Mouse (Mus musculus): ENCODE results near the gene Ahcyl1. TPM values are rescaled to one million over a fixed set of nuclear protein-coding genes. Genes with fewer than 3 reads are reported as not detected.

The Ahcyl1 gene
- 79.2 and 81.5 TPM in 2 replicates for polyA plus RNA-seq (2015; fragmentation: Nextera tagmentation; extraction: Ambion mirVana)

DNA sequence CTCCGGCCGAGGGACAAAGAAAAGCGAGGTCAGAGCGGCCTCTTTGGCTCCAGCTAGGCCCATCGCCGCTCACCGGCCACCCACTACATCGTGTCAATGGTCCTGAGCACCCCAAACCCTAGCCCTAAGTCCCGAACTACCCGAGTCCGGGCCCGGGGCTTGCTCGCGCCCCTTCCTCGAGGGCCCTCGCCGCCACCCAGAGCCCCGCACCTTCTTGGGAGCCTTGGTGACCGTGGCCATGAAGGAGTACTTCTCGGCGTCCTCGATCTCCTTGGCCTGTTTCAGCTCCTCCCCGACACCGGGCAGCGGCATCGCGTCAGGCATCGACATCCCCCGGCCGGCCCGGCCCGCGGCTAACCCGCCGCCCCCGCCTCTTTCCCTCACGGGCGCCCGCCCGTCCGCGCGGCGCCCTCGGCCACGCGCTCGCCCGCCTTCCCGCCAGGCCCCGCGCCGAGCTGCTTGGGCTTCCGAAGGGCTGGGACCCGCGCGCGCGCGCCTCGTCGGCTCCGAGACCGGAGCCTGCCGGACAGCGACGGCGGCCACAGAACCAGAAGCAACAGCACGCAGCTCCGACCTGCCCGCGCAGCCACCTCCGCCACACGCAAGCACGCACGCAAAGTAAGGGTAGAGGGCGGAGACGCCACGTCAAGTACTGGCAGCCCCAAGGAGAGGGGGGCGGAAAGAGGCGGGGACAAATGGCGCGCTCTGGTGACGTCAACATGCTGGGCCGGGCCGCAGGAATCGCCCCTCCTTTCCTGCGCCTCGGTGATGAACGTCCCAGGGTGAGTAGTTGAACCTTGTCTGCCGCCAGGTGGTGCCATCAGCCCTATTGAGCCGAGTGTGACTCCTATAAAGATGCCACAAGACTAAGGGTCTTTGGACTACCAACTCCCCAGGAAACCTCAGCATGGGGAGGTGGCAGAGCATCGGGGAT lies at the start of gene Ahcyl1:
Ahcyl1 (minus strand) TSS at position 613 of the 934 bp plus-strand sequence.
- Histone ChIP-seq H3K4me3 (replicated peaks; ENCODE audit: low read depth, low read length) (peak within 1 kb of the TSS; percentile 86), H3K4me2 (ENCODE audit: low read length) (peak within 1 kb of the TSS; percentile 88), H3K9me3 (replicated peaks; ENCODE audit: low read length) (no peaks in the 10 kb centered on the region), H3K4me1 (replicated peaks; ENCODE audit: insufficient read depth, low read length) (peaks cover 13% of the 10 kb centered on the region), H3K36me3 (ENCODE audit: insufficient read depth, low read length) (no peaks in the 10 kb centered on the region), H3K27ac (peak within 1 kb of the TSS; percentile 96), H3K9ac (ENCODE audit: low read depth, low read length) (peak within 1 kb of the TSS; percentile 95), H3K27me3 (ENCODE audit: insufficient read depth, low read length) (no peaks in the 10 kb centered on the region)
- TF ChIP-seq CTCF (IDR thresholded peaks at IDR 0.05; ENCODE audit: low read depth), result peak; percentile 98
- ATAC-seq (replicated peaks; ENCODE audit: low FRiP score, low read depth) (peak; percentile 99), DNase-seq (ENCODE audit: low spot score) (peak; percentile 99)
- 1% methylated on average over 89 of the region's 93 CpGs for WGBS

- 65% methylated on average over 3 of the region's 3 CpGs for WGBS
- ATAC-seq (replicated peaks; ENCODE audit: low FRiP score, low read depth) (no peak), DNase-seq (ENCODE audit: low spot score) (no peak)
- Histone ChIP-seq H3K36me3 (ENCODE audit: insufficient read depth, low read length) (peaks cover 14% of the 10 kb centered on the region; the same call in 1 of the 2 replicates), H3K27me3 (ENCODE audit: insufficient read depth, low read length) (no peaks in the 10 kb centered on the region), H3K4me1 (replicated peaks; ENCODE audit: insufficient read depth, low read length) (peaks cover 28% of the 10 kb centered on the region), H3K9me3 (replicated peaks; ENCODE audit: low read length) (no peaks in the 10 kb centered on the region), H3K27ac (no peak overlapping the region), H3K4me3 (replicated peaks; ENCODE audit: low read depth, low read length) (no peak overlapping the region), H3K4me2 (ENCODE audit: low read length) (no peak overlapping the region), H3K9ac (ENCODE audit: low read depth, low read length) (no peak overlapping the region)
- TF ChIP-seq CTCF (IDR thresholded peaks at IDR 0.05; ENCODE audit: low read depth), result no peak
Observed at GRCm38 (mm10) chr3:107746026-107746425, 49.7 kb upstream of the Ahcyl1 start.

DNA sequence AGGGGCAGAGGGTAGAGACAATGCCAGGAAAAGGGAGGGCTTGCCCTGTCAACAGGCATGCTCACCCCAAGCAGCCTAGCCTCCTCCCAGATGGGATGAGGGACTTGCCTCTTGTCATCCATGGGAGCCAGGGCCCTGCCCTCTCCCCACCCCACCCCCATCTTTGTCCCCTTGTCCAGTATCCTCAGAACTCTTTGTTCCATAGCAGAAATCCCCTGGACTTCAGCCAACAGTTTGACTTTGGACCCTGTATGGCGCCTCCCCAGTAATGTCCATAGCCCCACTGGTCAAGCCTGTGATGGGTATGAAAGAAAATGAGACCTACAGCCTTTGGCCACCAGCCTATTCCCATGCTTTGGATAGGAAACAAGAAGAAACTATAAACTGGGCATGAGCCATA lies 47.3 kb upstream of the Ahcyl1 start:
- Histone ChIP-seq H3K9ac (ENCODE audit: low read depth, low read length) (no peak overlapping the region), H3K4me1 (replicated peaks; ENCODE audit: insufficient read depth, low read length) (peaks cover 41% of the 10 kb centered on the region), H3K4me3 (replicated peaks; ENCODE audit: low read depth, low read length) (no peak overlapping the region), H3K27ac (no peak overlapping the region), H3K27me3 (ENCODE audit: insufficient read depth, low read length) (no peaks in the 10 kb centered on the region), H3K4me2 (ENCODE audit: low read length) (no peak overlapping the region), H3K9me3 (replicated peaks; ENCODE audit: low read length) (no peaks in the 10 kb centered on the region), H3K36me3 (ENCODE audit: insufficient read depth, low read length) (0 out of 2 replicates have a peak, but pooled peaks cover 3% of the 10 kb centered on the region)
- no peak for DNase-seq (ENCODE audit: low spot score)
- whole genome bisulfite sequencing, result 71% methylated on average over 1 of the region's 1 CpGs
- ATAC-seq (replicated peaks; ENCODE audit: low FRiP score, low read depth), result no peak
- no peak for TF ChIP-seq CTCF (IDR thresholded peaks at IDR 0.05; ENCODE audit: low read depth)

GRCm38 (mm10) chr3:107743107-107743506 lies 46.7 kb upstream of the Ahcyl1 start:
- TF ChIP-seq CTCF (IDR thresholded peaks at IDR 0.05; ENCODE audit: low read depth), result no peak
- peaks cover 41% of the 10 kb centered on the region for H3K4me1 ChIP-seq (replicated peaks; ENCODE audit: insufficient read depth, low read length)
- no peak overlapping the region for H3K9ac ChIP-seq (ENCODE audit: low read depth, low read length)
- H3K4me3 ChIP-seq (replicated peaks; ENCODE audit: low read depth, low read length), result no peak overlapping the region
- ATAC-seq (replicated peaks; ENCODE audit: low FRiP score, low read depth) (no peak; the same call in 1 of the 2 replicates), DNase-seq (ENCODE audit: low spot score) (peak; percentile 65)
- H3K27ac ChIP-seq, result no peak overlapping the region
- H3K36me3 ChIP-seq (ENCODE audit: insufficient read depth, low read length), result 0 out of 2 replicates have a peak, but pooled peaks cover 3% of the 10 kb centered on the region
- no peaks in the 10 kb centered on the region for H3K9me3 ChIP-seq (replicated peaks; ENCODE audit: low read length)
- WGBS, result 32% methylated on average over 3 of the region's 3 CpGs
- no peaks in the 10 kb centered on the region for H3K27me3 ChIP-seq (ENCODE audit: insufficient read depth, low read length)
- H3K4me2 ChIP-seq (ENCODE audit: low read length), result no peak overlapping the region

DNA sequence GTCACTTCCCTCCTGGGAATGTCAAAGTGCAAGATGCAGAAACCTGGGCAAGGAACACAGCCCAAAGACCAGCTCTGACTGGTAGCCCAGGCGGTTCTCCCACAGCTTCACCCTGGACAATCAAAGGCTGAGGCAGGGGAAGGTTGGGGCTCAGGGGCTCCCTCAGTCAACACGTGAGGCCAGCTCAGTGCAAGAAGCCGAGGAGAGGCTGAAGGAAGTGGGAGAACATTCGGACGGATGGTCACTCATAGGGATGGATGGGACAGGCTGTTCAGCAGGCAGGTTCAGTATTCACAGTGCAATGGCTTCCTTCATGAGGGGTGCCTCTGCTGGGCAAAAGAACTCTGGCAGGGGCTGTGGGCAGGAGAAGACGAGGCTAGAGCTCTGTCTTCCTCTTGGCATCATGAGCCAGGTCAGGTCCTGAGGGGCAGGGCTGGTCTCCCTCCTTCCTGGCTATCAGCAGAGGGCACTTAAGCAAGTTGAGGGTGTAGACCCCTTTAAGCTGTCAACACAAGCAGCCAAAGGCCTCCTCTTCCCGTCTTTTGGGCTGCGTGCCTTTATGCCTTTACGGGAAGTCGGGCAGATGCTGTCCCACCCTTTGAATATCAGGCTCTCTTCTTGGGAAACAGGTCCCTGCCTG lies 45.8 kb upstream of the Ahcyl1 start:
- no peak overlapping the region for H3K27ac ChIP-seq
- DNase-seq (ENCODE audit: low spot score) (no peak), ATAC-seq (replicated peaks; ENCODE audit: low FRiP score, low read depth) (no peak)
- no peak overlapping the region for H3K4me2 ChIP-seq (ENCODE audit: low read length)
- 90% methylated on average over 10 of the region's 10 CpGs for WGBS
- 0 out of 2 replicates have a peak overlapping the region, but pooled peaks have one; percentile 1 for H3K9ac ChIP-seq (ENCODE audit: low read depth, low read length)
- H3K4me3 ChIP-seq (replicated peaks; ENCODE audit: low read depth, low read length), result no peak overlapping the region
- H3K27me3 ChIP-seq (ENCODE audit: insufficient read depth, low read length), result no peaks in the 10 kb centered on the region
- no peaks in the 10 kb centered on the region for H3K9me3 ChIP-seq (replicated peaks; ENCODE audit: low read length)
- 0 out of 2 replicates have a peak, but pooled peaks cover 3% of the 10 kb centered on the region for H3K36me3 ChIP-seq (ENCODE audit: insufficient read depth, low read length)
- H3K4me1 ChIP-seq (replicated peaks; ENCODE audit: insufficient read depth, low read length), result peaks cover 41% of the 10 kb centered on the region
- TF ChIP-seq CTCF (IDR thresholded peaks at IDR 0.05; ENCODE audit: low read depth), result no peak

GRCm38 (mm10) chr3:107741387-107741786 lies 45.0 kb upstream of the Ahcyl1 start:
- Histone ChIP-seq H3K27me3 (ENCODE audit: insufficient read depth, low read length) (no peaks in the 10 kb centered on the region), H3K4me2 (ENCODE audit: low read length) (no peak overlapping the region), H3K9ac (ENCODE audit: low read depth, low read length) (no peak overlapping the region), H3K4me3 (replicated peaks; ENCODE audit: low read depth, low read length) (no peak overlapping the region), H3K36me3 (ENCODE audit: insufficient read depth, low read length) (no peaks in the 10 kb centered on the region), H3K4me1 (replicated peaks; ENCODE audit: insufficient read depth, low read length) (peaks cover 41% of the 10 kb centered on the region), H3K27ac (peak overlapping the region; percentile 68), H3K9me3 (replicated peaks; ENCODE audit: low read length) (no peaks in the 10 kb centered on the region)
- DNase-seq (ENCODE audit: low spot score) (no peak), ATAC-seq (replicated peaks; ENCODE audit: low FRiP score, low read depth) (no peak)
- TF ChIP-seq CTCF (IDR thresholded peaks at IDR 0.05; ENCODE audit: low read depth), result no peak

All from kidney, postnatal 0 days (tissue).